Mouse (Mus musculus): ENCODE results near the gene 4833439L19Rik. TPM values are rescaled to one million over a fixed set of nuclear protein-coding genes. Genes with fewer than 3 reads are reported as not detected.
A peak's percentile ranks its signal among the peaks of the same experiment; 100 is the strongest.

Gene 4833439L19Rik
- polyA plus RNA-seq, 1 experiment from 2014 or later = 268 TPM

DNA sequence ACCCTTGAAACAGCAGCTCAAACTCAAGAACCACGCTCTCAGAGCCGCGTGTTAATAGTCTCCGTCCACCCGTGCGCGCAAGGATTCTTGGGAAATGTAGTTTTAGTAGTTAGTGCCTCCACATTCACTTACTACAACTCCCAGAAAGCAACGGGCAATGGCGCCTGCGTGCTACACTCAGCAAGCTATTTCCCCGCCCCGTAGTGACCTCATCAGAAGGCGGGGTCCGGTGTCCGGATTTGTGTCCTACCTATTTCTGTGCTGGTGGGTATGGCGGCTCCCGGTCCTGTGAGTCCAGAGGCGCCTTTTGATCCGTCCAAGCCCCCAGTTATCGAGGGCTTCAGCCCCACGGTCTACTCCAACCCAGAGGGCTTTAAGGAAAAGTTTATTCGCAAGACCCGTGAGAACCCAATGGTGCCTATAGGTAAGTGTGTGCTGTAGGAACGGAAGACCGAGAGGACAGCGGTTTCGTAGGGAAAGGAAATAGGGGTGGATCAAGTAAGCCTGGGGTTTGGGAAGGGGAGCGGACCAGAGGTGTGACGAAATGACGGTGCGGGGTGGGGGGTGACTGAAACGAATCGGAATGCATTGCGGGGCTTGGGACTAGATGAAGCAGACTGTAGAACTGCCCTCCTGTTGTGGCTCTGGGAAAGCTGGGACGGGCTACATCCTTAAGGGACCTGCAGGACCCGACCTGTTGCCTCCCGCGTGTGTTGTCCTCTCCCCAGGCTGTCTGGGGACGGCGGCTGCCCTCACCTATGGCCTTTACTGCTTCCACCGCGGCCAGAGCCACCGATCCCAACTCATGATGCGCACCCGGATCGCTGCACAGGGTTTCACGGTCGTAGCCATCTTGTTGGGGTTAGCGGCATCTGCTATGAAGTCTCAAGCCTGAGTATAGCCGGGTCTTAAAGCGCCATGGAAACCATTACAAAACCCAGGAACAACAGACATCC is 25.0 kb upstream of the 4833439L19Rik start, which contains the start of the genes Nop16 and Higd2a:
Nop16 (minus strand) TSS at position 95 of the 956 bp plus-strand sequence.
Higd2a (plus strand) TSS at position 212 of the 956 bp plus-strand sequence.
- H3K27me3 ChIP-seq (replicated peaks; ENCODE audit: control insufficient read depth, insufficient read depth, low read length) = no peaks in the 10 kb centered on the region
- no peaks in the 10 kb centered on the region for H3K9me3 ChIP-seq (ENCODE audit: control insufficient read depth, low read length)
- peak within 1 kb of the TSS; percentile 92 for H3K4me3 ChIP-seq (ENCODE audit: low read length)
- H3K27ac ChIP-seq (ENCODE audit: low read depth, low read length) = peak within 1 kb of the TSS; percentile 94
- WGBS = under 1% methylated on average over 49 of the region's 51 CpGs
- H3K9ac ChIP-seq (ENCODE audit: low read depth, low read length) = peak within 1 kb of the TSS; percentile 89
- peaks cover 21% of the 10 kb centered on the region for H3K4me1 ChIP-seq (ENCODE audit: control insufficient read depth, insufficient read depth, low read depth, low read length)
- peaks cover 2% of the 10 kb centered on the region for H3K36me3 ChIP-seq (ENCODE audit: control insufficient read depth, insufficient read depth, low read length)
- peak within 1 kb of the TSS; percentile 76 for H3K4me2 ChIP-seq (ENCODE audit: low read length)
- ATAC-seq = peak; percentile 97

GRCm38 (mm10) chr13:54589414-54589995 is 24.3 kb upstream of the 4833439L19Rik start:
- H3K27me3 ChIP-seq (replicated peaks; ENCODE audit: control insufficient read depth, insufficient read depth, low read length) = no peaks in the 10 kb centered on the region
- peak overlapping the region; percentile 72 for H3K9ac ChIP-seq (ENCODE audit: low read depth, low read length)
- no peaks in the 10 kb centered on the region for H3K9me3 ChIP-seq (ENCODE audit: control insufficient read depth, low read length)
- peak overlapping the region; percentile 92 for H3K4me3 ChIP-seq (ENCODE audit: low read length)
- peak overlapping the region; percentile 60 for H3K27ac ChIP-seq (ENCODE audit: low read depth, low read length)
- 2% methylated on average over 24 of the region's 24 CpGs for WGBS
- H3K4me1 ChIP-seq (ENCODE audit: control insufficient read depth, insufficient read depth, low read depth, low read length) = peaks cover 21% of the 10 kb centered on the region
- peak; percentile 7; the same call in 1 of the 2 replicates for ATAC-seq
- H3K36me3 ChIP-seq (ENCODE audit: control insufficient read depth, insufficient read depth, low read length) = peaks cover 3% of the 10 kb centered on the region
- H3K4me2 ChIP-seq (ENCODE audit: low read length) = peak overlapping the region; percentile 62

- ATAC-seq = no peak
- Histone ChIP-seq H3K36me3 (ENCODE audit: control insufficient read depth, insufficient read depth, low read length) (peaks cover 15% of the 10 kb centered on the region), H3K4me2 (ENCODE audit: low read length) (no peak overlapping the region), H3K9ac (ENCODE audit: low read depth, low read length) (no peak overlapping the region), H3K27ac (ENCODE audit: low read depth, low read length) (no peak overlapping the region), H3K4me1 (ENCODE audit: control insufficient read depth, insufficient read depth, low read depth, low read length) (peaks cover 9% of the 10 kb centered on the region), H3K9me3 (ENCODE audit: control insufficient read depth, low read length) (no peaks in the 10 kb centered on the region), H3K4me3 (ENCODE audit: low read length) (no peak overlapping the region), H3K27me3 (replicated peaks; ENCODE audit: control insufficient read depth, insufficient read depth, low read length) (no peaks in the 10 kb centered on the region)
- WGBS = 93% methylated on average over 11 of the region's 11 CpGs
Measured at GRCm38 (mm10) chr13:54585831-54586230, 20.6 kb upstream of the 4833439L19Rik start.

- H3K4me3 ChIP-seq (ENCODE audit: low read length) = no peak overlapping the region
- WGBS = 90% methylated on average over 5 of the region's 5 CpGs
- no peaks in the 10 kb centered on the region for H3K27me3 ChIP-seq (replicated peaks; ENCODE audit: control insufficient read depth, insufficient read depth, low read length)
- no peak overlapping the region for H3K9ac ChIP-seq (ENCODE audit: low read depth, low read length)
- peaks cover 27% of the 10 kb centered on the region for H3K36me3 ChIP-seq (ENCODE audit: control insufficient read depth, insufficient read depth, low read length)
- no peaks in the 10 kb centered on the region for H3K4me1 ChIP-seq (ENCODE audit: control insufficient read depth, insufficient read depth, low read depth, low read length)
- H3K4me2 ChIP-seq (ENCODE audit: low read length) = no peak overlapping the region
- no peak for ATAC-seq
- no peak overlapping the region for H3K27ac ChIP-seq (ENCODE audit: low read depth, low read length)
- H3K9me3 ChIP-seq (ENCODE audit: control insufficient read depth, low read length) = no peaks in the 10 kb centered on the region
Measured at GRCm38 (mm10) chr13:54582860-54583259, 17.6 kb upstream of the 4833439L19Rik start.

GRCm38 (mm10) chr13:54582126-54582525 is 16.9 kb upstream of the 4833439L19Rik start:
- Histone ChIP-seq H3K4me3 (ENCODE audit: low read length) (no peak overlapping the region), H3K9me3 (ENCODE audit: control insufficient read depth, low read length) (no peaks in the 10 kb centered on the region), H3K36me3 (ENCODE audit: control insufficient read depth, insufficient read depth, low read length) (peaks cover 27% of the 10 kb centered on the region), H3K9ac (ENCODE audit: low read depth, low read length) (no peak overlapping the region), H3K4me1 (ENCODE audit: control insufficient read depth, insufficient read depth, low read depth, low read length) (peaks cover 1% of the 10 kb centered on the region; the same call in 1 of the 2 replicates), H3K4me2 (ENCODE audit: low read length) (no peak overlapping the region), H3K27me3 (replicated peaks; ENCODE audit: control insufficient read depth, insufficient read depth, low read length) (no peaks in the 10 kb centered on the region), H3K27ac (ENCODE audit: low read depth, low read length) (no peak overlapping the region; the same call in 1 of the 2 replicates)
- WGBS = 66% methylated on average over 10 of the region's 10 CpGs
- ATAC-seq = no peak

GRCm38 (mm10) chr13:54581385-54581784 is 16.1 kb upstream of the 4833439L19Rik start:
- Histone ChIP-seq H3K9ac (ENCODE audit: low read depth, low read length) (no peak overlapping the region), H3K4me1 (ENCODE audit: control insufficient read depth, insufficient read depth, low read depth, low read length) (peaks cover 9% of the 10 kb centered on the region; the same call in 1 of the 2 replicates), H3K4me2 (ENCODE audit: low read length) (no peak overlapping the region), H3K4me3 (ENCODE audit: low read length) (no peak overlapping the region), H3K27ac (ENCODE audit: low read depth, low read length) (no peak overlapping the region), H3K27me3 (replicated peaks; ENCODE audit: control insufficient read depth, insufficient read depth, low read length) (no peaks in the 10 kb centered on the region), H3K9me3 (ENCODE audit: control insufficient read depth, low read length) (no peaks in the 10 kb centered on the region), H3K36me3 (ENCODE audit: control insufficient read depth, insufficient read depth, low read length) (peaks cover 30% of the 10 kb centered on the region)
- ATAC-seq = no peak
- 83% methylated on average over 2 of the region's 2 CpGs for WGBS

- no peak overlapping the region for H3K4me3 ChIP-seq (ENCODE audit: low read length)
- H3K27me3 ChIP-seq (replicated peaks; ENCODE audit: control insufficient read depth, insufficient read depth, low read length) = no peaks in the 10 kb centered on the region
- no peak overlapping the region; the same call in 1 of the 2 replicates for H3K4me2 ChIP-seq (ENCODE audit: low read length)
- H3K36me3 ChIP-seq (ENCODE audit: control insufficient read depth, insufficient read depth, low read length) = peaks cover 21% of the 10 kb centered on the region
- no peak overlapping the region for H3K27ac ChIP-seq (ENCODE audit: low read depth, low read length)
- no peak overlapping the region; the same call in 1 of the 2 replicates for H3K9ac ChIP-seq (ENCODE audit: low read depth, low read length)
- H3K4me1 ChIP-seq (ENCODE audit: control insufficient read depth, insufficient read depth, low read depth, low read length) = peaks cover 22% of the 10 kb centered on the region
- no peak for ATAC-seq
- WGBS = 82% methylated on average over 21 of the region's 21 CpGs
- H3K9me3 ChIP-seq (ENCODE audit: control insufficient read depth, low read length) = no peaks in the 10 kb centered on the region
Measured at GRCm38 (mm10) chr13:54577652-54578507, 12.6 kb upstream of the 4833439L19Rik start.

DNA sequence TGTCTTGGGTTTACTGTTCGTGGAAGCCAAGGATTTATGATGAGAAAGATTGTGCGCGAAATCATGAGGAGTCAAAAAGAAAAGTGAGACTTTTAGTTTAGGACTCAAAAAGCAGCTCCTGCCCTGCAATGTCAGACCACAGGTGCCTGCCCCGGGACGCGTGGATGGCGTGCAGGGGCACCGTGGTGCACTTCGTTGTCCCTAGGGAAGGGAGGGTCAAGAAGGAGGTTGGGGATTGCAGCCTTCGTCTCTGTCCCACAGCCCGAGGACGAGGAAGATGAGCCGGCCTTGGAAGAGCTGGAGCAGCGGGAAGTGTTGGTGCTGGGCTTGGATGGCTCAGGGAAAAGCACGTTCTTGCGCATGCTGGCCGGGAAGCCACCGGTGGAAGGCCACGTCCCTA is 10.3 kb upstream of the 4833439L19Rik start:
- Histone ChIP-seq H3K4me2 (ENCODE audit: low read length) (peak overlapping the region; percentile 94), H3K36me3 (ENCODE audit: control insufficient read depth, insufficient read depth, low read length) (peaks cover 12% of the 10 kb centered on the region), H3K27ac (ENCODE audit: low read depth, low read length) (peak overlapping the region; percentile 85), H3K9me3 (ENCODE audit: control insufficient read depth, low read length) (no peaks in the 10 kb centered on the region), H3K9ac (ENCODE audit: low read depth, low read length) (peak overlapping the region; percentile 99), H3K4me1 (ENCODE audit: control insufficient read depth, insufficient read depth, low read depth, low read length) (peaks cover 22% of the 10 kb centered on the region), H3K27me3 (replicated peaks; ENCODE audit: control insufficient read depth, insufficient read depth, low read length) (peaks cover 3% of the 10 kb centered on the region; the same call in 1 of the 2 replicates), H3K4me3 (ENCODE audit: low read length) (peak overlapping the region; percentile 99)
- WGBS = under 1% methylated on average over 19 of the region's 19 CpGs
- ATAC-seq = no peak
